Mouse (Mus musculus): ENCODE measurements around the gene Nckap1l. TPM values are rescaled to one million over a fixed set of nuclear protein-coding genes. Genes with fewer than 3 reads are reported as not detected.

Gene Nckap1l
- total RNA-seq (2023): 259 to 267 TPM (median 264 TPM) in 4 replicates

DNA sequence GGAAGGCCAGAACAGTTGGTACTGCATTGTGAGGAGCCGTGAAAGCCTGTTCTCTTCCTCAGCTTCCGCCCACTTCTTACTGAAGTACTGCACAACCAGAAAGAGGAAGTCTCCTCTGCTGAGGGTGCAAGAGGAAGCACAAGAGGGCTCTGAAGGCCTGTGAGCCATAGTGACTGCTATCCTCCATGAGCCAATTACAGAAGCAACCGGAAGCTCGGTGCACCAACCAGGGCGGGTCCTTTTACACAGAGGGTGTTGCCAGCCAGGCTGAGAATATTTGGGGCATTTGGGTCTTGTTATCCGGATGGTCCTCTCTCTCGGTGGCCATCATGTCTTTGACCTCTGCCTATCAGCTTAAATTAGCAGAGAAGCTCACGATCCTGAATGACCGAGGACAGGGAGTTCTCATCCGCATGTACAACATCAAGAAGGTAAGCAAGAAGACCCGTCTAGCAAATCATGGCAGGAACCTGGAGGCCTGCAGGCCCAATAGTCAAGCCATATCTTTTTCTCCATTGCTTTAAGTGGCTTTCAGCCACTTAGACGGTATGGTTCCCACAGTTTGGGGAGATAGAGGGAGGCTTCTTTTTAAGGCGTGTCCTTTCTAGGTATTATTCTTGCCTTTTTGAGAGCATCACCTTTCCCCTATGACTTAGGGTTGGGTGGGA lies at the start of gene Nckap1l:
Nckap1l (plus strand) TSS at position 244 of the 668 bp plus-strand sequence.

GRCm38 (mm10) chr15:103430241-103430640 lies 23.4 kb upstream of the Nckap1l start, which contains the start of gene Gtsf1:
Gene Gtsf1 (minus strand): TSS chr15:103430470.

GRCm38 (mm10) chr15:103448369-103448768 lies 5.2 kb upstream of the Nckap1l start, which contains the start of gene Gtsf2:
Gene Gtsf2 (minus strand): TSS chr15:103448469.

DNA sequence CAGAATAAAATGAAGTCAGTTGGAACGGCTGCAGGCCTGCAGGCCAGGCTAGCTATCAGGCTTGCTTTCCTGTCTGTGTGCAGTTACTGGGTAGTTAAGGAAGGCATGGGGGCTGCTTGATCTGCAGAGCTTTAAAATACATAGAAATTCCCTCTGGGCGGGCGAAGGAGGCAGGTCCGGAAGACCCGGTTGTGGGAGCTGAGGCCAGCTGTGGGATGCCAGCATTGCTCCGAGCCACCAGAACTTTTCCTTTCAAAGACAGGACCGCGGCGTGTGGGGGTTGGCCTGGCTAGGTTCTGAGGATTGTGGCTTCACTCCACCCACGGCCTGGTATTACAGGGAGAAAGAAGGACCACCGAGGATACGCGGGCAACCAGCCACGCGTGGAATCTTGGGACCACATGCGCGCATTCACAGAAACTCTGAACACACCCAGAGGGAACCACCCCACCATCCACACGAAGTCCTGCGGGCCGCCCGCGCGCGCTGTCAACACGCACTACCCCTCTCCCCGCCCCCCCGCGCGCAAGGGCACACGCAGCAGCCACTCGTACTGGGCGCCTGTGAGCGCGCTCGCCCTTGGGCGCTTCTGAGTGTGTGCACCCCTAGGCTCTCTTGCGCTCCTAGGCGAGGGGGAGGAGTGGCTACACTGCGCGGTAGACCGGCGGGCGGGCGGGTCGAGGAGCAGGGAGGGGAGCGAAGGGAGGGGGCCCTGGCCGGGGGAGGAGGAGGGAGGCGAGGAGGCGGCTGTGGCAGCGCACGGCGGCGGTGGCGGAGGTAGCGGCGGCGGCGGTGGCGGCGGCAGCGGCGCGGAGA lies 49.0 kb downstream of the Nckap1l start, which contains the start of gene Pde1b:
Pde1b (plus strand) TSS at position 600 of the 816 bp plus-strand sequence.

GRCm38 (mm10) chr15:103537822-103538213 lies 84.2 kb downstream of the Nckap1l start, which contains the start of gene Ppp1r1a:
Gene Ppp1r1a (minus strand): TSS chr15:103538003.

Other genes starting within 250 kb of the Nckap1l start
- 32.2 to 34.6 TPM (median 33.5 TPM) in 4 replicates for gene Cbx5, start 214.0 kb upstream of the Nckap1l start, total RNA-seq (2023)
- 575 to 644 TPM (median 612 TPM) in 4 replicates for gene Hnrnpa1, start 213.4 kb upstream of the Nckap1l start, total RNA-seq (2023)
- gene Nfe2, start 195.4 kb upstream of the Nckap1l start, total RNA-seq (2023): 0.49 to 1.3 TPM in 2 of 4 replicates, not detected in the others
- gene Copz1, start 181.1 kb upstream of the Nckap1l start, total RNA-seq (2023): 73.8 to 84.0 TPM (median 78.4 TPM) in 4 replicates
- not detected in 4 replicates for gene Gpr84, start 143.2 kb upstream of the Nckap1l start, total RNA-seq (2023)
- 20.9 to 25.5 TPM (median 24.3 TPM) in 4 replicates for gene Zfp385a, start 113.7 kb upstream of the Nckap1l start, total RNA-seq (2023)
- gene Itga5, start 87.0 kb upstream of the Nckap1l start, total RNA-seq (2023): 0.37 to 0.75 TPM (median 0.56 TPM) in 3 of 4 replicates, not detected in the other
- not detected in 4 replicates for gene Gtsf1, start 23.3 kb upstream of the Nckap1l start, total RNA-seq (2023)
- gene Gtsf2, start 5.3 kb upstream of the Nckap1l start, total RNA-seq (2023): not detected in 4 replicates
- 48.1 to 56.0 TPM (median 52.4 TPM) in 4 replicates for gene Pde1b, start 49.2 kb downstream of the Nckap1l start, total RNA-seq (2023)
- gene Ppp1r1a, start 84.2 kb downstream of the Nckap1l start, total RNA-seq (2023): not detected in 4 replicates
- not detected in 4 replicates for gene Glycam1, start 111.3 kb downstream of the Nckap1l start, total RNA-seq (2023)

Measured in B cell, adult 62 days (primary cell).